Mouse (Mus musculus) right cerebral cortex, postnatal 10 days (tissue): ENCODE data around the gene Etv1.
"Not testable (repeated sequence)": the region's sequence is repeated elsewhere in the genome, so short reads cannot be mapped to it uniquely, and the experiment has no call there.

Experiments
- DNase-seq, 2 experiments: peaks; one replicate each; pipeline ENCODE4 v3.0.0; 2021; ENCODE audit warnings: low spot score in 2 of 2

Gene Etv1

GRCm38 (mm10) chr12:38816235-38816634 lies 37.1 kb downstream of the Etv1 start:
- DNase-seq, result no peak

GRCm38 (mm10) chr12:38818320-38818719 lies 39.1 kb downstream of the Etv1 start:
- DNase-seq, result no peak

GRCm38 (mm10) chr12:38820642-38821041 lies 41.5 kb downstream of the Etv1 start:
- DNase-seq, result no peak

GRCm38 (mm10) chr12:38824405-38824804 lies 45.2 kb downstream of the Etv1 start:
- DNase-seq, result no peak

- no peak for DNase-seq
Observed at GRCm38 (mm10) chr12:38832981-38833380, 53.8 kb downstream of the Etv1 start.

- no peak for DNase-seq
Observed at GRCm38 (mm10) chr12:38834581-38834980, 55.4 kb downstream of the Etv1 start.

GRCm38 (mm10) chr12:38834986-38835385 lies 55.8 kb downstream of the Etv1 start:
- not testable (repeated sequence) for DNase-seq

GRCm38 (mm10) chr12:38843801-38844295 lies 64.7 kb downstream of the Etv1 start:
- no peak for DNase-seq

GRCm38 (mm10) chr12:38847500-38848261 lies 68.5 kb downstream of the Etv1 start:
- DNase-seq, result no peak

- DNase-seq, result no peak
Observed at GRCm38 (mm10) chr12:38849994-38850393, 70.8 kb downstream of the Etv1 start.

- DNase-seq, result no peak
Observed at GRCm38 (mm10) chr12:38854274-38854673, 75.1 kb downstream of the Etv1 start.

GRCm38 (mm10) chr12:38854751-38855150 lies 75.6 kb downstream of the Etv1 start:
- no peak for DNase-seq

GRCm38 (mm10) chr12:38859675-38860074 lies 80.5 kb downstream of the Etv1 start:
- no peak for DNase-seq

GRCm38 (mm10) chr12:38860168-38861115 lies 81.3 kb downstream of the Etv1 start:
- no peak for DNase-seq

- no peak for DNase-seq
Observed at GRCm38 (mm10) chr12:38863395-38863794, 84.2 kb downstream of the Etv1 start.

GRCm38 (mm10) chr12:38863982-38864828 lies 85.0 kb downstream of the Etv1 start:
- DNase-seq, result no peak

- no peak for DNase-seq
Observed at GRCm38 (mm10) chr12:38874470-38874995, 95.4 kb downstream of the Etv1 start.

GRCm38 (mm10) chr12:38904516-38904915 lies 125.3 kb downstream of the Etv1 start:
- no peak for DNase-seq

GRCm38 (mm10) chr12:38906314-38906713 lies 127.1 kb downstream of the Etv1 start:
- DNase-seq, result no peak

- DNase-seq, result no peak
Observed at GRCm38 (mm10) chr12:38906812-38907211, 127.6 kb downstream of the Etv1 start.

- DNase-seq, result no peak
Observed at GRCm38 (mm10) chr12:38908947-38909346, 129.8 kb downstream of the Etv1 start.
